Mouse (Mus musculus) B cell, adult (primary cell): ENCODE data around the gene Gm20918. TPM values are rescaled to one million over a fixed set of nuclear protein-coding genes. Genes with fewer than 3 reads are reported as not detected.

Source experiments
- total RNA-seq: library from RNA; stranded (reverse); gene quantifications from 4 replicates; pipeline ENCODE4 v1.2.4, GENCODE M21; 2023; ENCODE audit not compliant: inconsistent age

The Gm20918 gene
- not detected in 4 replicates for total RNA-seq

DNA sequence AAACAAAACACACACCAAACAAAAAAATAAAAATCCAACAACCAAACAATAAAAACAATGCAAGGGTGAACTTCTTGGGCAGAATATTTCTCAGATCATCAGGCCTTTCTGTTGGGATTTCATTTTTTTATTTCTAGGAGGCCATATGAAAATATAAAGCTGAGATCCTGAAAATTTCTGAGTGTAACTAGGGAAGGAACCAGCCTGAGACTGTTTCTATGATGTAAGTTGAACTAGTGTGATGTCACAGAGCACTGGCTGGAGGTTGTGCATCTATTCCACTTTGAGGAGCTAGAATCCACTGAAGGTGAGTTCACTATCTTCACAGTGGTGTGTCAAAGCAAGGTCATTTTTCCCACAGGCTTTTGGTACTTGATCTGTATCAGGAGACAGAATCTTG, at the start of gene Gm20918:
Gm20918 (plus strand) TSS at position 301 of the 400 bp plus-strand sequence.

Other genes with a start within 250 kb of the Gm20918 start
- not detected in 4 replicates for gene Gm21820, start 205.5 kb downstream of the Gm20918 start, total RNA-seq